In genomic region chr3:108898640-108899039, GRCm38 (mm10) we compare ENCODE assay signal across 24 mouse cellular contexts. TPM values are rescaled to one million over a fixed set of nuclear protein-coding genes. Genes with fewer than 3 reads are reported as not detected.
DNase-seq lines count a peak whose midpoint lies in the region; ATAC-seq and TF ChIP-seq lines count a peak whose summit lies in the region.
"Had no signal": no experiment of that assay in that cellular context is flagged by ENCODE, and none has a peak within 500 bp of the region (broad histone marks: within the 10 kb centered on the region; RNA-seq: fewer than 3 reads in every experiment).

No protein-coding gene starts in this region.

- TF ChIP-seq RAD21 in CH12.LX (IDR thresholded peaks at IDR 0.05; ENCODE audit: low read depth, low read length) = no peak
- TF ChIP-seq RAD21 in MEL (IDR thresholded peaks at IDR 0.05; ENCODE audit: low read depth, low read length) = no peak

- no peak overlapping the region for H3K4me2 ChIP-seq in hindbrain, postnatal 0 days (ENCODE audit: low read depth, low read length)
- H3K4me2 ChIP-seq in CH12.LX (ENCODE audit: insufficient read depth, low read depth, poor library complexity, severe bottlenecking) = no peak overlapping the region
- no peak overlapping the region for H3K4me2 ChIP-seq in stomach, postnatal 0 days (replicated peaks; ENCODE audit: low read depth)
- H3K4me2 ChIP-seq: heart, embryonic 15.5 days; hindbrain, embryonic 14.5 days had no signal

- dilution Hi-C loops in CH12.LX (cut with MboI; ENCODE audit: extremely low pct_ligation_motif_present, extremely low pct_unique_long_range_greater_than_20kb, low sequenced_read_pairs) = no loop called here

- TF ChIP-seq CTCF in hindbrain, postnatal 0 days (IDR thresholded peaks at IDR 0.05; ENCODE audit: low read depth) = no peak
- no peak for TF ChIP-seq CTCF in CH12.LX (conservative IDR thresholded peaks at IDR 0.05 in 1 of 2, IDR thresholded peaks at IDR 0.05 in 1 of 2; ENCODE audit: low read depth in 2 of 2, low read length in 2 of 2)
- TF ChIP-seq CTCF in MEL (IDR thresholded peaks at IDR 0.05 in 2 of 3, conservative IDR thresholded peaks at IDR 0.05 in 1 of 3; ENCODE audit: control insufficient read depth in 1 of 3, insufficient read depth in 1 of 3, low read depth in 2 of 3, low read length in 3 of 3, poor library complexity in 1 of 3, severe bottlenecking in 1 of 3) = no peak
- TF ChIP-seq CTCF in stomach, postnatal 0 days (IDR thresholded peaks at IDR 0.05; ENCODE audit: low read depth) = no peak

- no peaks in the 10 kb centered on the region for H3K9me3 ChIP-seq in hindbrain, postnatal 0 days (ENCODE audit: low read length)
- no peaks in the 10 kb centered on the region for H3K9me3 ChIP-seq in hindbrain, embryonic 10.5 days
- H3K9me3 ChIP-seq in CH12.LX (replicated peaks; ENCODE audit: low read length) (no peaks in the 10 kb centered on the region), MEL (replicated peaks; ENCODE audit: insufficient read depth, low read length) (no peaks in the 10 kb centered on the region)
- H3K9me3 ChIP-seq in stomach, postnatal 0 days (ENCODE audit: control insufficient read depth, low read length) = no peaks in the 10 kb centered on the region
- H3K9me3 ChIP-seq: G1E; heart, embryonic 10.5 days; heart, embryonic 15.5 days had no signal

- no peaks in the 10 kb centered on the region for H3K27me3 ChIP-seq in hindbrain, postnatal 0 days (ENCODE audit: insufficient read depth, low read length)
- H3K27me3 ChIP-seq in hindbrain, embryonic 10.5 days (ENCODE audit: insufficient read depth, poor library complexity, severe bottlenecking) = no peaks in the 10 kb centered on the region
- H3K27me3 ChIP-seq in CH12.LX (replicated peaks) (no peaks in the 10 kb centered on the region), MEL (ENCODE audit: control insufficient read depth in 1 of 2, insufficient read depth in 2 of 2, low read length in 2 of 2) (no peaks in the 10 kb centered on the region)
- no peaks in the 10 kb centered on the region for H3K27me3 ChIP-seq in stomach, postnatal 0 days (ENCODE audit: control insufficient read depth, insufficient read depth, low read length)
- H3K27me3 ChIP-seq: heart, embryonic 15.5 days had no signal

- peak; percentile 52; the same call in 1 of the 2 replicates for ATAC-seq in hindbrain, postnatal 0 days
- peak; percentile 39; the same call in 1 of the 2 replicates for ATAC-seq in stomach, postnatal 0 days (ENCODE audit: low FRiP score, low TSS enrichment)
- ATAC-seq: activated CD4-positive, CD25-positive, alpha-beta regulatory T cell, adult 4 months; forebrain, embryonic 16.5 days; intestine, embryonic 16.5 days had no signal

- 93% methylated on average over 4 of the region's 4 CpGs for WGBS in hindbrain, postnatal 0 days
- 93% methylated on average over 4 of the region's 4 CpGs for WGBS in hindbrain, embryonic 10.5 days
- WGBS in stomach, postnatal 0 days = 92% methylated on average over 4 of the region's 4 CpGs

- H3K79me2 ChIP-seq in CH12.LX (replicated peaks; ENCODE audit: control insufficient read depth, extremely low read depth, insufficient read depth, poor library complexity, severe bottlenecking) (no peaks in the 10 kb centered on the region; the same call in 1 of the 2 replicates), MEL (ENCODE audit: control insufficient read depth, insufficient read depth, low read length, poor library complexity) (no peaks in the 10 kb centered on the region)

- in situ Hi-C loops in CH12.LX (cut with MboI; ENCODE audit: low pct_ligation_motif_present, low pct_unique_long_range_greater_than_20kb, low sequenced_read_pairs) = no loop called here

- DNase-seq in hindbrain, postnatal 0 days (ENCODE audit: low spot score) = no peak
- no peak for DNase-seq in hindbrain, embryonic 10.5 days (ENCODE audit: low spot score)
- DNase-seq in CH12.LX (ENCODE audit: extremely low read depth) (no peak), MEL (ENCODE audit: low read depth, low spot score) (no peak)
- DNase-seq in stomach, postnatal 0 days (ENCODE audit: low spot score) = no peak
- no peak for DNase-seq in thymus, postnatal 25 days
- DNase-seq: adrenal gland, postnatal 14 days; cerebellum, adult 2 months; cerebellum, postnatal 10 days; gastrocnemius, postnatal 25 days; heart, postnatal 14 days had no signal

- H3K4me1 ChIP-seq in hindbrain, postnatal 0 days (ENCODE audit: insufficient read depth, low read length) = no peaks in the 10 kb centered on the region
- H3K4me1 ChIP-seq in hindbrain, embryonic 10.5 days (replicated peaks) = no peaks in the 10 kb centered on the region
- peaks cover 9 to 41% of the 10 kb centered on the region in 2 experiments; a peak in 3 of 4 replicates for H3K4me1 ChIP-seq in CH12.LX (ENCODE audit: control insufficient read depth in 1 of 2, insufficient read depth in 2 of 2)
- no peaks in the 10 kb centered on the region for H3K4me1 ChIP-seq in MEL (ENCODE audit: control insufficient read depth in 1 of 2, insufficient read depth in 2 of 2, low read length in 2 of 2)
- no peaks in the 10 kb centered on the region for H3K4me1 ChIP-seq in stomach, postnatal 0 days (replicated peaks; ENCODE audit: control insufficient read depth, insufficient read depth)
- H3K4me1 ChIP-seq: embryonic facial prominence, embryonic 10.5 days; heart, embryonic 10.5 days; heart, embryonic 15.5 days had no signal

- H3K36me3 ChIP-seq in hindbrain, postnatal 0 days (ENCODE audit: insufficient read depth, low read length) = peaks cover 3% of the 10 kb centered on the region; the same call in 1 of the 2 replicates
- peaks cover 44% of the 10 kb centered on the region for H3K36me3 ChIP-seq in hindbrain, embryonic 10.5 days
- H3K36me3 ChIP-seq in CH12.LX (replicated peaks in 1 of 2; ENCODE audit: control insufficient read depth in 1 of 2, insufficient read depth in 1 of 2, low read length in 1 of 2) (peaks cover 4 to 18% of the 10 kb centered on the region in 2 experiments), MEL (ENCODE audit: control insufficient read depth in 1 of 2, insufficient read depth in 2 of 2, low read length in 2 of 2) (peaks cover 2 to 4% of the 10 kb centered on the region in 2 experiments; a peak in 2 of 4 replicates)
- peaks cover 3% of the 10 kb centered on the region; the same call in 1 of the 2 replicates for H3K36me3 ChIP-seq in stomach, postnatal 0 days (ENCODE audit: control insufficient read depth, insufficient read depth, low read length)

- H3K27ac ChIP-seq in hindbrain, postnatal 0 days = no peak overlapping the region
- no peak overlapping the region for H3K27ac ChIP-seq in hindbrain, embryonic 10.5 days
- H3K27ac ChIP-seq in CH12.LX (ENCODE audit: insufficient read depth, low read depth) (no peak overlapping the region; the same call in 1 of the 2 replicates), MEL (ENCODE audit: control insufficient read depth, low read depth, low read length) (no peak overlapping the region)
- no peak overlapping the region for H3K27ac ChIP-seq in stomach, postnatal 0 days (replicated peaks)
- H3K27ac ChIP-seq: embryonic facial prominence, embryonic 10.5 days; heart, embryonic 10.5 days; heart, embryonic 15.5 days; hindbrain, embryonic 14.5 days had no signal

- TF ChIP-seq EP300 in CH12.LX (IDR thresholded peaks at IDR 0.05; ENCODE audit: low read length) (no peak), MEL (IDR thresholded peaks at IDR 0.05; ENCODE audit: low read depth in 1 of 2, low read length in 2 of 2) (no peak)
- no peak for TF ChIP-seq EP300 in stomach, postnatal 0 days (optimal IDR thresholded peaks at IDR 0.05)

- H3K9ac ChIP-seq in hindbrain, postnatal 0 days (replicated peaks; ENCODE audit: low read length) = no peak overlapping the region
- H3K9ac ChIP-seq in CH12.LX (ENCODE audit: insufficient read depth, low read depth) (no peak overlapping the region), MEL (ENCODE audit: control insufficient read depth, low read depth, low read length, poor library complexity, severe bottlenecking) (no peak overlapping the region)
- no peak overlapping the region for H3K9ac ChIP-seq in stomach, postnatal 0 days (ENCODE audit: low read length)
- H3K9ac ChIP-seq: heart, embryonic 15.5 days; hindbrain, embryonic 14.5 days had no signal

- TF ChIP-seq POLR2A in CH12.LX (IDR thresholded peaks at IDR 0.05; ENCODE audit: low read depth, low read length) = no peak
- no peak; a peak in 1 of 4 replicates for TF ChIP-seq POLR2A in MEL (IDR thresholded peaks at IDR 0.05; ENCODE audit: control insufficient read depth in 1 of 2, insufficient read depth in 1 of 2, low read depth in 1 of 2, low read length in 2 of 2, poor library complexity in 1 of 2)

- H3K4me3 ChIP-seq in hindbrain, postnatal 0 days (ENCODE audit: low read length) = no peak overlapping the region
- no peak overlapping the region for H3K4me3 ChIP-seq in hindbrain, embryonic 10.5 days
- H3K4me3 ChIP-seq in CH12.LX (replicated peaks in 1 of 3; ENCODE audit: low read depth in 2 of 3, low read length in 2 of 3, poor library complexity in 1 of 3) (no peak overlapping the region), MEL (ENCODE audit: control insufficient read depth in 1 of 2, insufficient read depth in 1 of 2, low read depth in 2 of 2, low read length in 2 of 2) (no peak overlapping the region)
- no peak overlapping the region for H3K4me3 ChIP-seq in stomach, postnatal 0 days (ENCODE audit: low read depth, low read length)
- H3K4me3 ChIP-seq: embryonic facial prominence, embryonic 10.5 days; heart, embryonic 10.5 days; heart, embryonic 15.5 days had no signal

RNA-seq across cellular contexts. Expression of gene Fndc7, which starts 8.8 kb away (rescaled TPM):
- 0.14 and 0.16 TPM in 2 replicates for total RNA-seq in hindbrain, postnatal 0 days (2014; rRNA removed)
- polyA plus RNA-seq in hindbrain, postnatal 0 days (2015; fragmentation: Nextera tagmentation; extraction: Ambion mirVana) = 0.06 TPM in 1 of 2 replicates, not detected in the other
- polyA plus RNA-seq in hindbrain, embryonic 10.5 days (2016; fragmentation: Nextera tagmentation; extraction: Ambion mirVana) = 0.05 TPM in 1 of 2 replicates, not detected in the other
- 0.42 and 0.81 TPM in 2 replicates for total RNA-seq in CH12.LX (2012; rRNA removed)
- total RNA-seq in CH12.LX (2014; rRNA removed) = 1.1 TPM in 2 replicates
- polyA plus RNA-seq in CH12.LX (2012; ENCODE audit: insufficient read length, low read depth) = 0.57 and 0.61 TPM in 2 replicates
- total RNA-seq in MEL (2012; rRNA removed) = 0.10 TPM in 1 of 2 replicates, not detected in the other
- polyA plus RNA-seq in MEL (2012; ENCODE audit: insufficient read depth in 1 of 2, insufficient read length in 2 of 2, low read depth in 1 of 2, low replicate concordance in 2 of 2, missing spikeins in 1 of 2) = under 1 TPM in 1 of 2 experiments, not detected in 1; 0.13 TPM
- 0.28 and 0.67 TPM in 2 replicates for polyA plus RNA-seq in stomach, postnatal 0 days (2015; fragmentation: Nextera tagmentation; extraction: Ambion mirVana)
- total RNA-seq: gastrocnemius, adult 18-20 months; gastrocnemius, postnatal 25 days; hematopoietic stem cell, adult 5-6 weeks had no signal
- polyA plus RNA-seq: forebrain, embryonic 16.5 days; G1E; hindbrain, embryonic 14.5 days had no signal

RNA-seq across cellular contexts. Expression of gene Prpf38b, which starts 12.9 kb away (rescaled TPM):
- 23.8 and 26.7 TPM in 2 replicates for total RNA-seq in hindbrain, postnatal 0 days (2014; rRNA removed)
- polyA plus RNA-seq in hindbrain, postnatal 0 days (2015; fragmentation: Nextera tagmentation; extraction: Ambion mirVana) = 39.4 and 41.8 TPM in 2 replicates
- 52.6 and 74.6 TPM in 2 replicates for polyA plus RNA-seq in hindbrain, embryonic 10.5 days (2016; fragmentation: Nextera tagmentation; extraction: Ambion mirVana)
- total RNA-seq in CH12.LX (2012; rRNA removed) (42.6 and 47.4 TPM in 2 replicates), CH12.LX (2014; rRNA removed) (42.9 and 55.9 TPM in 2 replicates), MEL (2012; rRNA removed) (37.0 and 43.0 TPM in 2 replicates)
- polyA plus RNA-seq in CH12.LX (2012; ENCODE audit: insufficient read length, low read depth) (177 and 193 TPM in 2 replicates), MEL (2012; ENCODE audit: insufficient read depth in 1 of 2, insufficient read length in 2 of 2, low read depth in 1 of 2, low replicate concordance in 2 of 2, missing spikeins in 1 of 2) (100 to 1,000 TPM; 128 to 138 TPM)
- polyA plus RNA-seq in stomach, postnatal 0 days (2015; fragmentation: Nextera tagmentation; extraction: Ambion mirVana) = 26.1 and 31.1 TPM in 2 replicates

RNA-seq across cellular contexts. Expression of gene Henmt1, which starts 41.0 kb away (rescaled TPM):
- total RNA-seq in hindbrain, postnatal 0 days (2014; rRNA removed) = 1.0 and 2.2 TPM in 2 replicates
- polyA plus RNA-seq in hindbrain, postnatal 0 days (2015; fragmentation: Nextera tagmentation; extraction: Ambion mirVana) = 2.0 and 2.6 TPM in 2 replicates
- 0.58 and 0.86 TPM in 2 replicates for polyA plus RNA-seq in hindbrain, embryonic 10.5 days (2016; fragmentation: Nextera tagmentation; extraction: Ambion mirVana)
- total RNA-seq in CH12.LX (2012; rRNA removed) (not detected in 2 replicates), CH12.LX (2014; rRNA removed) (not detected in 2 replicates), MEL (2012; rRNA removed) (0.10 TPM in 1 of 2 replicates, not detected in the other)
- polyA plus RNA-seq in CH12.LX (2012; ENCODE audit: insufficient read length, low read depth) (0.45 TPM in 1 of 2 replicates, not detected in the other), MEL (2012; ENCODE audit: insufficient read depth in 1 of 2, insufficient read length in 2 of 2, low read depth in 1 of 2, low replicate concordance in 2 of 2, missing spikeins in 1 of 2) (under 1 TPM in 1 of 2 experiments, not detected in 1; 0.08 TPM)
- 0.15 and 0.25 TPM in 2 replicates for polyA plus RNA-seq in stomach, postnatal 0 days (2015; fragmentation: Nextera tagmentation; extraction: Ambion mirVana)
- total RNA-seq: adrenal gland, adult 18-20 months; adrenal gland, postnatal 14 days; gastrocnemius, adult 18-20 months; gastrocnemius, postnatal 25 days; granulocyte monocyte progenitor cell, adult 5-6 weeks; heart, postnatal 14 days had no signal
- polyA plus RNA-seq: G1E; heart, embryonic 15.5 days had no signal

RNA-seq across cellular contexts. Expression of gene Gm9857, which starts 41.6 kb away (rescaled TPM):
- total RNA-seq in hindbrain, postnatal 0 days (2014; rRNA removed) = not detected in 2 replicates
- 0.54 TPM in 1 of 2 replicates, not detected in the other for polyA plus RNA-seq in hindbrain, postnatal 0 days (2015; fragmentation: Nextera tagmentation; extraction: Ambion mirVana)
- not detected in 2 replicates for polyA plus RNA-seq in hindbrain, embryonic 10.5 days (2016; fragmentation: Nextera tagmentation; extraction: Ambion mirVana)
- total RNA-seq in CH12.LX (2012; rRNA removed) = not detected in 2 replicates
- not detected in 2 replicates for total RNA-seq in CH12.LX (2014; rRNA removed)
- polyA plus RNA-seq in CH12.LX (2012; ENCODE audit: insufficient read length, low read depth) = not detected in 2 replicates
- total RNA-seq in MEL (2012; rRNA removed) = not detected in 2 replicates
- polyA plus RNA-seq in MEL (2012; ENCODE audit: insufficient read depth in 1 of 2, insufficient read length in 2 of 2, low read depth in 1 of 2, low replicate concordance in 2 of 2, missing spikeins in 1 of 2) = not detected
- polyA plus RNA-seq in stomach, postnatal 0 days (2015; fragmentation: Nextera tagmentation; extraction: Ambion mirVana) = not detected in 2 replicates
- total RNA-seq: adrenal gland, adult 18-20 months; adrenal gland, postnatal 14 days; G1E; gastrocnemius, adult 18-20 months; gastrocnemius, postnatal 25 days; granulocyte monocyte progenitor cell, adult 5-6 weeks; heart, postnatal 14 days; hematopoietic stem cell, adult 5-6 weeks had no signal
- polyA plus RNA-seq: activated CD4-positive, CD25-positive, alpha-beta regulatory T cell, adult 4 months; embryonic facial prominence, embryonic 10.5 days; embryonic facial prominence, embryonic 14.5 days; G1E; heart, embryonic 10.5 days; heart, embryonic 15.5 days; hindbrain, embryonic 14.5 days; intestine, embryonic 16.5 days had no signal

RNA-seq across cellular contexts. Expression of gene Stxbp3, which starts 58.3 kb away (rescaled TPM):
- 7.6 and 34.3 TPM in 2 replicates for total RNA-seq in hindbrain, postnatal 0 days (2014; rRNA removed)
- polyA plus RNA-seq in hindbrain, postnatal 0 days (2015; fragmentation: Nextera tagmentation; extraction: Ambion mirVana) = 13.4 and 17.1 TPM in 2 replicates
- polyA plus RNA-seq in hindbrain, embryonic 10.5 days (2016; fragmentation: Nextera tagmentation; extraction: Ambion mirVana) = 18.9 and 26.1 TPM in 2 replicates
- total RNA-seq in CH12.LX (2012; rRNA removed) (14.5 and 21.5 TPM in 2 replicates), CH12.LX (2014; rRNA removed) (14.4 and 16.7 TPM in 2 replicates), MEL (2012; rRNA removed) (19.2 and 32.2 TPM in 2 replicates)
- polyA plus RNA-seq in CH12.LX (2012; ENCODE audit: insufficient read length, low read depth) (12.1 and 16.7 TPM in 2 replicates), MEL (2012; ENCODE audit: insufficient read depth in 1 of 2, insufficient read length in 2 of 2, low read depth in 1 of 2, low replicate concordance in 2 of 2, missing spikeins in 1 of 2) (10 to 100 TPM in 1 of 2 experiments, not detected in 1; 15.9 TPM)
- polyA plus RNA-seq in stomach, postnatal 0 days (2015; fragmentation: Nextera tagmentation; extraction: Ambion mirVana) = 38.6 and 39.3 TPM in 2 replicates
